Mouse (Mus musculus) intestine, postnatal 0 days (tissue): ENCODE measurements around the gene Enpp4. TPM values are rescaled to one million over a fixed set of nuclear protein-coding genes. Genes with fewer than 3 reads are reported as not detected.

Experiments
- ATAC-seq: fragments of 200-750 bp; cut with Nextera tagmentation; 2 replicates; pipeline ENCODE4 v1.8.0; 2017; ENCODE audit warnings: mild to moderate bottlenecking, moderate TSS enrichment, moderate library complexity
- H3K27ac ChIP-seq: fragments of 300-500 bp; sonication (generic); 2 replicates; pipeline ENCODE4 v1.5.1; 2014; ENCODE audit warnings: mild to moderate bottlenecking, low read depth, low read length, moderate library complexity
- H3K27me3 ChIP-seq: fragments of 300-500 bp; sonication (generic); replicated peaks from 2 replicates; pipeline ENCODE4 v1.6.1; 2014; ENCODE audit warnings: low read length, mixed read lengths; ENCODE audit not compliant: control insufficient read depth, insufficient read depth
- H3K36me3 ChIP-seq: fragments of 300-500 bp; sonication (generic); 2 replicates; pipeline ENCODE4 v1.6.1; 2014; ENCODE audit warnings: mild to moderate bottlenecking, moderate library complexity; ENCODE audit not compliant: control insufficient read depth, insufficient read depth
- H3K4me1 ChIP-seq: fragments of 300-500 bp; sonication (generic); replicated peaks from 2 replicates; pipeline ENCODE4 v1.6.1; 2014; ENCODE audit warnings: antibody characterized with exemption, low read length, mixed read lengths; ENCODE audit not compliant: control insufficient read depth, insufficient read depth
- H3K4me2 ChIP-seq: fragments of 300-500 bp; sonication (generic); replicated peaks from 2 replicates; pipeline ENCODE4 v1.6.1; 2014; ENCODE audit warnings: low read depth, mild to moderate bottlenecking, moderate library complexity
- H3K4me3 ChIP-seq: fragments of 300-500 bp; sonication (generic); 2 replicates; pipeline ENCODE4 v1.5.1; 2014; ENCODE audit warnings: low read depth, low read length
- H3K9ac ChIP-seq: fragments of 300-500 bp; sonication (generic); 2 replicates; pipeline ENCODE4 v1.6.1; 2014; ENCODE audit warnings: mild to moderate bottlenecking, low read depth, low read length
- H3K9me3 ChIP-seq: fragments of 300-500 bp; sonication (generic); 2 replicates; pipeline ENCODE4 v1.6.1; 2016; ENCODE audit warnings: mixed run types; ENCODE audit not compliant: control insufficient read depth
- CTCF ChIP-seq: sonication (generic); IDR thresholded peaks from 2 replicates; pipeline ENCODE4 v1.5.1; 2016; ENCODE audit warnings: low read depth, mild to moderate bottlenecking, control low read depth, antibody characterized with exemption, moderate library complexity
- WGBS: fragments of 180-500 bp; shearing (Covaris S2); extraction: QIAGEN DNeasy Blood & Tissue Kit; methylation state at CpG from one replicate; pipeline ENCODE4 v1.1.7; 2014; 5-methylcytosine and 5-hydroxymethylcytosine counted together
- polyA plus RNA-seq: library from polyadenylated mRNA; unstranded; fragments of >200 nt; fragmentation: Nextera tagmentation; extraction: Ambion mirVana; gene quantifications from 2 replicates; pipeline ENCODE4 v1.2.1, GENCODE M21; 2015

Enpp4 gene
- polyA plus RNA-seq, 1 experiment from 2014 or later = 3.1 TPM

GRCm38 (mm10) chr17:44068876-44069275, 36.7 kb downstream of the Enpp4 start:
- no peaks in the 10 kb centered on the region for H3K27me3 ChIP-seq
- no peak for TF ChIP-seq CTCF
- H3K4me3 ChIP-seq = no peak overlapping the region
- H3K36me3 ChIP-seq = no peaks in the 10 kb centered on the region
- no peak overlapping the region for H3K4me2 ChIP-seq
- H3K27ac ChIP-seq = no peak overlapping the region
- H3K9ac ChIP-seq = no peak overlapping the region
- no peak for ATAC-seq
- no peaks in the 10 kb centered on the region for H3K9me3 ChIP-seq
- no peaks in the 10 kb centered on the region for H3K4me1 ChIP-seq
- 76% methylated on average over 6 of the region's 6 CpGs for WGBS

- 84% methylated on average over 5 of the region's 5 CpGs for WGBS
- no peak overlapping the region for H3K4me3 ChIP-seq
- no peaks in the 10 kb centered on the region for H3K36me3 ChIP-seq
- TF ChIP-seq CTCF = no peak
- no peak overlapping the region for H3K27ac ChIP-seq
- no peaks in the 10 kb centered on the region for H3K4me1 ChIP-seq
- no peaks in the 10 kb centered on the region for H3K9me3 ChIP-seq
- no peaks in the 10 kb centered on the region for H3K27me3 ChIP-seq
- no peak for ATAC-seq
- no peak overlapping the region for H3K9ac ChIP-seq
- H3K4me2 ChIP-seq = no peak overlapping the region
Observed at GRCm38 (mm10) chr17:44061289-44061890, 44.2 kb downstream of the Enpp4 start.

GRCm38 (mm10) chr17:44060781-44061180, 44.8 kb downstream of the Enpp4 start:
- Histone ChIP-seq H3K36me3 (no peaks in the 10 kb centered on the region), H3K9me3 (no peaks in the 10 kb centered on the region), H3K4me2 (no peak overlapping the region), H3K27ac (no peak overlapping the region), H3K27me3 (no peaks in the 10 kb centered on the region), H3K4me1 (no peaks in the 10 kb centered on the region), H3K9ac (no peak overlapping the region), H3K4me3 (no peak overlapping the region)
- ATAC-seq = no peak
- 97% methylated on average over 1 of the region's 1 CpGs for WGBS
- TF ChIP-seq CTCF = no peak

DNA sequence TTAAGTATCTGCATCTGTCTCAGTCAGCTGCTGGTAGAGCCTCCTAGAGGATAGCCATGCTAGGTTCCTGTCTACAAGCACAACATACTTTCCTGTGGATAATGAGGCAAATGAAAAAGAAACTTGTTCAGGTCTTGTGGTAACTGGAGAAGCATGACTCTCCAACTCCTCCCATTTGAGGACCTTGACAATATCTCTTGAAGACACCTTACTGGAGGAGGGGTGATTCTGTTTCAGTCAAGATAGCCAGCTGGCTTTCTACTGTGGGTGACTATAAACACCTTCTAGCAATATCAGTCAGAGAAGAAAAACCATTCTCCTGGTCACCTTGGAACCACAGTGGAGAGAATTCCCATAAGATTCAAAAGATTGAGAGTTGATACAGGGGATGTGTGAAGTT, 47.5 kb downstream of the Enpp4 start:
- Histone ChIP-seq H3K9me3 (no peaks in the 10 kb centered on the region), H3K4me2 (no peak overlapping the region), H3K27me3 (no peaks in the 10 kb centered on the region), H3K27ac (no peak overlapping the region), H3K36me3 (no peaks in the 10 kb centered on the region), H3K4me1 (no peaks in the 10 kb centered on the region), H3K4me3 (no peak overlapping the region), H3K9ac (no peak overlapping the region)
- no peak for ATAC-seq
- TF ChIP-seq CTCF = no peak

DNA sequence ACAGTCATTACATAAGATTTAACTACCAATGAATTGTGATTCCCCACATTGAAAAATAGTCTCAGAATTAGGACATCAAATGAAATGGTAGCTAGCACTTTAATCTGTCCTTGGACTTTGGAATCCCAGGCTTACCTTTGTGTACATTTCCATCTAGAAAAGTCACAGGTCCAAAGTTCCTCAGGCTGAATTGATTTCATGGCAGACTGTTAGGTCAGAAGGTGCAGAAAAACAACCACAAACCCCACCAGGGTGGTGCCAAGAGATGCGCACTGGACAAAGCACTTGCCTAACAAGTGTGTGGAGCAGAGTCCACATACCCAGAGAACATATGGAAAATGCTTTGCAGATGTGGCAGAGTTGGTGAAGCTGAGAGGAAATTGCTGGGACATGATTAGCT, 48.5 kb downstream of the Enpp4 start:
- no peak for TF ChIP-seq CTCF
- 64% methylated on average over 1 of the region's 1 CpGs for whole genome bisulfite sequencing
- Histone ChIP-seq H3K9me3 (no peaks in the 10 kb centered on the region), H3K36me3 (no peaks in the 10 kb centered on the region), H3K4me1 (no peaks in the 10 kb centered on the region), H3K27me3 (no peaks in the 10 kb centered on the region), H3K27ac (no peak overlapping the region), H3K4me3 (no peak overlapping the region), H3K4me2 (no peak overlapping the region), H3K9ac (no peak overlapping the region)
- no peak for ATAC-seq

GRCm38 (mm10) chr17:44053427-44053826, 52.2 kb downstream of the Enpp4 start:
- H3K9me3 ChIP-seq = no peaks in the 10 kb centered on the region
- no peaks in the 10 kb centered on the region for H3K27me3 ChIP-seq
- no peak overlapping the region for H3K4me3 ChIP-seq
- no peak for TF ChIP-seq CTCF
- no peaks in the 10 kb centered on the region for H3K36me3 ChIP-seq
- no peak overlapping the region for H3K9ac ChIP-seq
- no peaks in the 10 kb centered on the region for H3K4me1 ChIP-seq
- H3K27ac ChIP-seq = no peak overlapping the region
- H3K4me2 ChIP-seq = no peak overlapping the region
- ATAC-seq = no peak
- 74% methylated on average over 4 of the region's 4 CpGs for WGBS

Other genes with a start within 250 kb of the Enpp4 start
- 33.8 and 43.1 TPM in 2 replicates for gene Enpp5, start 27.0 kb downstream of the Enpp4 start, polyA plus RNA-seq
- gene Clic5, start 82.8 kb upstream of the Enpp4 start, polyA plus RNA-seq = 20.8 and 26.8 TPM in 2 replicates